Mouse (Mus musculus): Measurements from ENCODE around the gene Slc27a2.

GRCm38 (mm10) chr2:126553291-126553639 is 1.1 kb downstream of the Slc27a2 start:
- no peak for TF ChIP-seq CTCF (IDR thresholded peaks at IDR 0.05; ENCODE audit: control insufficient read depth, insufficient read depth, insufficient read length)
- no peak for TF ChIP-seq CEBPB (IDR thresholded peaks at IDR 0.05; ENCODE audit: low read depth)

All from C2C12 (cell line).